Mouse (Mus musculus) hindbrain, embryonic 16.5 days (tissue): ENCODE results near the gene Ppp4r2. TPM values are rescaled to one million over a fixed set of nuclear protein-coding genes. Genes with fewer than 3 reads are reported as not detected.
"Not testable (repeated sequence)": the region's sequence is repeated elsewhere in the genome, so short reads cannot be mapped to it uniquely, and the experiment has no call there.

Experiments
- ATAC-seq: fragments of 200-750 bp; cut with Nextera tagmentation; 2 replicates; pipeline ENCODE4 v1.8.0; 2017; ENCODE audit warnings: moderate TSS enrichment, moderate library complexity
- H3K27ac ChIP-seq: fragments of 300-500 bp; sonication (generic); 2 replicates; pipeline ENCODE4 v1.5.1; 2014; ENCODE audit warnings: low read depth, mild to moderate bottlenecking, control low read depth, low read length, moderate library complexity
- H3K27me3 ChIP-seq: fragments of 300-500 bp; sonication (generic); replicated peaks from 2 replicates; pipeline ENCODE4 v1.6.1; 2014; ENCODE audit warnings: low read length; ENCODE audit not compliant: control insufficient read depth, insufficient read depth
- H3K36me3 ChIP-seq: fragments of 300-500 bp; sonication (generic); 2 replicates; pipeline ENCODE4 v1.6.1; 2014; ENCODE audit warnings: mild to moderate bottlenecking, low read length, moderate library complexity, mixed read lengths; ENCODE audit not compliant: control insufficient read depth, insufficient read depth
- H3K4me1 ChIP-seq: fragments of 300-500 bp; sonication (generic); 2 replicates; pipeline ENCODE4 v1.6.1; 2014; ENCODE audit warnings: low read depth, low read length; ENCODE audit not compliant: control insufficient read depth, insufficient read depth
- H3K4me2 ChIP-seq: fragments of 300-500 bp; sonication (generic); 2 replicates; pipeline ENCODE4 v1.6.1; 2014; ENCODE audit warnings: mild to moderate bottlenecking, low read length, control low read depth, moderate library complexity
- H3K4me3 ChIP-seq: fragments of 300-500 bp; sonication (generic); 2 replicates; pipeline ENCODE4 v1.5.1; 2014; ENCODE audit warnings: mild to moderate bottlenecking, low read length, control low read depth, moderate library complexity
- H3K9ac ChIP-seq: fragments of 300-500 bp; sonication (generic); 2 replicates; pipeline ENCODE4 v1.6.1; 2014; ENCODE audit warnings: low read depth, mild to moderate bottlenecking, control low read depth, low read length, moderate library complexity
- H3K9me3 ChIP-seq: fragments of 300-500 bp; sonication (generic); 2 replicates; pipeline ENCODE4 v1.6.1; 2014; ENCODE audit warnings: mild to moderate bottlenecking, low read length, moderate library complexity; ENCODE audit not compliant: control insufficient read depth
- WGBS: fragments of 180-500 bp; shearing (Covaris S2); extraction: QIAGEN DNeasy Blood & Tissue Kit; methylation state at CpG from one replicate; pipeline ENCODE4 v1.1.7; 2014; 5-methylcytosine and 5-hydroxymethylcytosine counted together
- polyA plus RNA-seq: library from polyadenylated mRNA; unstranded; fragments of >200 nt; fragmentation: Nextera tagmentation; extraction: Ambion mirVana; gene quantifications from 2 replicates; pipeline ENCODE4 v1.2.1, GENCODE M21; 2015

Ppp4r2 gene
- polyA plus RNA-seq, 1 experiment from 2014 or later, result 12.3 TPM

GRCm38 (mm10) chr6:100847264-100847663, 13.8 kb downstream of the Ppp4r2 start:
- Histone ChIP-seq H3K4me1 (no peaks in the 10 kb centered on the region), H3K27me3 (no peaks in the 10 kb centered on the region), H3K4me3 (no peak overlapping the region), H3K27ac (no peak overlapping the region), H3K9ac (no peak overlapping the region), H3K4me2 (no peak overlapping the region), H3K9me3 (no peaks in the 10 kb centered on the region), H3K36me3 (peaks cover 4% of the 10 kb centered on the region; the same call in 1 of the 2 replicates)
- 87% methylated on average over 5 of the region's 5 CpGs for WGBS
- ATAC-seq, result no peak

DNA sequence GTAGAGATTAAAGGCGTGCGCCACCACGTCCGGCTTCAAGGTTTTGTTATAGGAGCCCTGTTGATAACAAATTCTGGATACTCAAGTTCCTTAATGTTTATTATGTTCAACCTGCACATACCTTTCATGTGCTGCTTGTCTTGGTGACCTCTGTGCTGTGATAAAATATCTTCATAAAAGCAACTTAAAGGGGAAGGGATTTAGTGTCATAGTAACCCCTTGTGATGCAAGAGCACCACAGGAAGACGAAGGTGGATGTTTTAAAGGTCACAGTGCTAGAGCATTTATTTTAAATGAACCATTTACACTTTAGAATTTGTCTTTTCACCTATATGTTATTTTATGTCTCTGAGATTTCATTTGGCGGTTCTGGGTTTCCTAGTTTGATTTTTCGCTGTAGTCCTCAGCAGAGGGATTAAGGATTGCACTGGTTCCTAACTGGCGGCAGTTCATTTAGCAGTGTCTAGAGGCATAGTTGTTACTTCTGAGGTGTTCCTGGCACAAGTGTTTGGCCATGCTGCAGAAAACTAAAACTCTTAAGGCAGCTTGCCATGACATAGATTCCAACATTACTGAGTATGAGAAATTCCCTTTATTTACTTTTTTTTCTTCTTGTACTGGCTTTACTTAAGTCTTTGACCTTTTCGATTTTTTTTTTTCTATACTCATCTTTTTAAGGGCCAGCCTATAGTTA, 15.4 kb downstream of the Ppp4r2 start:
- Histone ChIP-seq H3K27ac (no peak overlapping the region), H3K4me3 (no peak overlapping the region), H3K27me3 (no peaks in the 10 kb centered on the region), H3K4me1 (no peaks in the 10 kb centered on the region), H3K4me2 (no peak overlapping the region), H3K9me3 (no peaks in the 10 kb centered on the region), H3K36me3 (peaks cover 4% of the 10 kb centered on the region; the same call in 1 of the 2 replicates), H3K9ac (no peak overlapping the region)
- 92% methylated on average over 9 of the region's 9 CpGs for WGBS
- ATAC-seq, result no peak

DNA sequence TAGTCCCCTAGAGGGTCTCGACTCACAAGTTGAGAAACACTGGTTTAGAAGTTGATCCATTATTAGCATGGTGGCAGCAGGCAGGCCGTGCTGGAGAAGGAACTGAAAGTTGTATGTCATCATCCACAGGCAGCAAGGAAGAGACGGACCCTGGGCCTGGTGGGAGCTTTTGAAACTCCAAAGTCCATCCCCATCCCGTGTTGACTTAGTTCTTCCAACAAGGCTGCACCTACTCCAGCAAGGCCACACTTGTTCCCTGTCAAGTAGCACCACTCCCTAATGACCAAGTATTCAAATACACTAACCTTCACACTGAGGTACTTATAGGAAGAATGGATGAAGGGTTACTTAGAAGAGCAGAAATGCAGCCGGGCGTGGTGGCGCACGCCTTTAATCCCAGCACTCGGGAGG, 17.3 kb downstream of the Ppp4r2 start:
- Histone ChIP-seq H3K27ac (no peak overlapping the region), H3K9ac (no peak overlapping the region), H3K4me2 (no peak overlapping the region), H3K9me3 (no peaks in the 10 kb centered on the region), H3K4me3 (no peak overlapping the region), H3K36me3 (peaks cover 4% of the 10 kb centered on the region; the same call in 1 of the 2 replicates), H3K27me3 (no peaks in the 10 kb centered on the region), H3K4me1 (no peaks in the 10 kb centered on the region)
- ATAC-seq, result no peak
- 89% methylated on average over 9 of the region's 9 CpGs for WGBS

- WGBS, result 93% methylated on average over 5 of the region's 5 CpGs
- ATAC-seq, result no peak
- Histone ChIP-seq H3K27ac (no peak overlapping the region), H3K9me3 (no peaks in the 10 kb centered on the region), H3K4me2 (no peak overlapping the region), H3K4me1 (no peaks in the 10 kb centered on the region), H3K9ac (no peak overlapping the region), H3K27me3 (no peaks in the 10 kb centered on the region), H3K4me3 (no peak overlapping the region), H3K36me3 (peaks cover 1% of the 10 kb centered on the region; the same call in 1 of the 2 replicates)
These were observed 17.7 kb downstream of the Ppp4r2 start for GRCm38 (mm10) chr6:100851083-100851482.

DNA sequence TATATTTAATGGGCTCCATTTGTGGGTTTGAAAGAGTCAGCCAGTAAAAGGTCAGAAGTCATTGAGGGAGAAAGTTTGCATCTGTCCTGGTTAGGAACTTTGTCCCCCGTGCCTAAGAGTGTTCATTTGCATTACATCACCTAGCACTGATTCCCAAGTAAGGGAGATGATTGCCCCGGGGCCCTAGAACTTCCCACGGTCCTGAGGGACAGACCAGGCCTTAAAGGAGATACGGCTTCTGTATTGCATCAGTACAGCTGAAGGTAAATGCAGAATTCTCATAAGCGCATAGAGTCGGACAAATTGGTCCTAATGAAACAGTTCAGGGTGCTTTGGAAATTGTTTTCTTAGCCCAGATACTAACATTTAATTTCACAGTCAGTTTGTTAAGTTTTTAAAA, 31.9 kb downstream of the Ppp4r2 start:
- Histone ChIP-seq H3K9me3 (no peaks in the 10 kb centered on the region), H3K27ac (no peak overlapping the region), H3K27me3 (no peaks in the 10 kb centered on the region), H3K4me3 (no peak overlapping the region), H3K9ac (no peak overlapping the region), H3K36me3 (peaks cover 6% of the 10 kb centered on the region; the same call in 1 of the 2 replicates), H3K4me2 (no peak overlapping the region), H3K4me1 (no peaks in the 10 kb centered on the region)
- 90% methylated on average over 6 of the region's 6 CpGs for WGBS
- no peak for ATAC-seq

DNA sequence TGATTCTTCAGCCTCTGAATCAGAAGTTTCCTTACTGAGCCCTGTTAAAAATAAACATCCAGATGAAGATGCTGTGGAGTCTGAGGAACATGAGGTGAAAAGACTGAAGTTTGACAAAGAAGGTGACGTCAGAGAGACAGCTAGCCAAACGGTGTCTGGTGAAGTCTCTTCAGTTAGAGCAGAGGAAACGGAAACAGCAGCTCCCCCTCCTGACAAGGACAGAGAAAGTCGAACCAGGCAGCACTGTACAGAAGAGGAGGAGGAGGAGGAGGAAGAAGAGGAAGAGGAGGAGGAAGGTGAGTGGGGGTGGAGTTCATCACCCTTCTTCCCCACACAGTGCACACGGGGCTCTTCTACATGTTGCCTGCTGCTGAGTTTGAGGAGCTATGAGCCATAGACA, 32.4 kb downstream of the Ppp4r2 start:
- not testable (repeated sequence) for H3K27me3 ChIP-seq, H3K4me2 ChIP-seq, H3K4me1 ChIP-seq, H3K9ac ChIP-seq, ATAC-seq, H3K36me3 ChIP-seq, H3K27ac ChIP-seq, H3K4me3 ChIP-seq, H3K9me3 ChIP-seq
- WGBS, result 71% methylated on average over 4 of the region's 5 CpGs

DNA sequence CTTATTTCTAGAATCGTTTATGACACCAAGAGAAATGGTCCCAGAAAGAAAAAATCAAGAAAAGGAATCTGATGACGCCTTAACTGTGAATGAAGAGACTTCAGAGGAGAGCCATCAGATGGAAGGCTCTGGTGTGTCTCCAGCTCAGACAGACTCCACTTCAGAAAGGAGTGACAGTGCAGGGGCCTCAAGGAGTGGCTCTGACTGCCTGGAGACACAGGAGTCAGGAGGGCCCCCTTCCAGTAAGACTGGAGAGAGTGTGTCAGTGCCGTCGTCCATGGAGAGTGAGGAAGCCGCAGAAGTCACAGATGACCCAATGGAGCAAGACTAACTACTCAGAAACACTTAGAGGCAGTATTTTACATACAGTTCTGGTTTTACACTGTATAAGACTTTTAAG, 32.8 kb downstream of the Ppp4r2 start:
- not testable (repeated sequence) for H3K36me3 ChIP-seq, H3K4me3 ChIP-seq, H3K9me3 ChIP-seq, H3K9ac ChIP-seq, H3K4me2 ChIP-seq, H3K27me3 ChIP-seq, ATAC-seq, H3K4me1 ChIP-seq, H3K27ac ChIP-seq
- 96% methylated on average over 5 of the region's 5 CpGs for WGBS

DNA sequence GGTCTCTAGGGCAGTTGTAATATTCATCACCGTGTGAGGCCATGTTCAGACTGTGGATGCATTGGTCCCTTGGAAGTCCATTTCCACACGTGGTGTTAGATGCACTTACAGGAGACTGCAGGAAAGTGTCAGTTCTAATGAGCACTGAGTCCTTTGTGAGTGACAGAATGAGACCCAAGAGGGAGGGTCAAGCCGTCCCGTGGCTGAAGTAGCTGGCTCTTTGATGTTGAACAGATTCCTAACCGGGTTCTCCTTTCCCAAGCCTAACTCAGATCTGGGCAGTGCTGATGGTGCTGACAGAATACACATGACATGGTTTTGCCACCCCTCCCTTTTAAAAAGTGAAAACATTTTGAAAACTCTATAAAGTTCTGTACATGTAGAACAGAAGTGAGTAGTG, 35.4 kb downstream of the Ppp4r2 start:
- Histone ChIP-seq H3K9ac (no peak overlapping the region), H3K4me1 (no peaks in the 10 kb centered on the region), H3K9me3 (no peaks in the 10 kb centered on the region), H3K4me2 (no peak overlapping the region), H3K36me3 (peaks cover 2% of the 10 kb centered on the region; the same call in 1 of the 2 replicates), H3K4me3 (no peak overlapping the region), H3K27me3 (no peaks in the 10 kb centered on the region), H3K27ac (no peak overlapping the region)
- 45% methylated on average over 5 of the region's 5 CpGs for WGBS
- ATAC-seq, result no peak

DNA sequence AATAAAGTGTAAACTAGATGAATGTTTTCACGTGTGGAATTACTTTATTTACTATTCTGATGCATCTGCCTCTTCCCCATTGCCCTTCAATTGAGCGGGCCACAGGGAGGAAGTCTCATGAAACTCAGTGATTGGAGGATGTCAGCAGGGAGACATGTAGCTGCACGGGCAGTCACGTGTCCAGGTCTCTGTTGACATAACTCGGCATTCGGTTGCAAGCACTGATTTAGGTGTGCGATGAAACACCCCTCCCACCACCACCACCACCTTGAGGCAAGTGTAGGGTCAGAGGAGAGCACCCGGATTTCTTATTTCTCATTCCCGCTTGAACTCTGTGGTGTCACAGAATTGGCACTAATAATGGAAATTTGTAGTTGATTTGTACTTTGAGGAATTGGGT, 36.5 kb downstream of the Ppp4r2 start:
- WGBS, result 85% methylated on average over 9 of the region's 9 CpGs
- no peaks in the 10 kb centered on the region for H3K4me1 ChIP-seq
- no peaks in the 10 kb centered on the region for H3K9me3 ChIP-seq

More for the DNA sequence above, 36.5 kb downstream of the Ppp4r2 start:
- Histone ChIP-seq H3K36me3 (no peaks in the 10 kb centered on the region; the same call in 1 of the 2 replicates), H3K4me3 (no peak overlapping the region), H3K4me2 (no peak overlapping the region), H3K27me3 (no peaks in the 10 kb centered on the region), H3K9ac (no peak overlapping the region), H3K27ac (no peak overlapping the region)
- no peak for ATAC-seq
